Mouse (Mus musculus) liver, adult 2 months (tissue): ENCODE results near the gene Atxn7l3.

Experiments used
- CTCF ChIP-seq: fragments of 200-500 bp; IDR thresholded peaks from 2 replicates; pipeline ENCODE4 v1.5.1; 2011; ENCODE audit warnings: low read depth, low read length, control low read depth
- POLR2A ChIP-seq: fragments of 200-500 bp; IDR thresholded peaks from 2 replicates; pipeline ENCODE4 v1.6.1; 2011; ENCODE audit warnings: low read length, control low read depth; ENCODE audit not compliant: insufficient read depth; ENCODE audit errors: extremely low read depth

DNA sequence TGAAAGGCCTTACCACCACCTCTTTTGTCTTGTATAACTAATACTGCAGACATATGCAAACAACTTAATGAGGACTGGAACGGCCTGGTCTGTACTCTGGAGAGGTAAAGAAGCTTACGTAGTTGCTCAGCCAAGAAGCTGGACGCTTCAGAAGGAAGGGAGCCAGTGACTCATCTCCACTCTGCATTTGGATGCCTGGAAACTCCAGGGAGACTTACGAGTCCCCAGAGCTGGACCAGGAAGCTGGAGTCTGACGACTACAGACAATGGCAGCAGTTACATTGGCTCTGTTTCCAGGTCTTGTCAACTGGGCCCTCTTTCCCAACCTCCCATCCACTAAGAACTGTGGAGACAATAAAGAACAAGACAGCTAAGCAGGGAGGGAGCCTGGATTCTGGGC is 30.8 kb upstream of the Atxn7l3 start:
- TF ChIP-seq POLR2A = no peak
- TF ChIP-seq CTCF = no peak
